Mouse (Mus musculus): Measurements from ENCODE around the gene Gm42517.

The Gm42517 gene
- long read RNA-seq, experiment 1, transcript Gm42517-201 (1 exons, 1,850 nt), result major isoform, 11 of 11 reads
- long read RNA-seq, experiment 1, partial matches to known transcripts, result 0 of 11 reads
- long read RNA-seq, experiment 1, other reads (novel, unspliced or antisense), result 0 of 11 reads
- long read RNA-seq, experiment 2, transcript Gm42517-201 (1 exons, 1,850 nt), result major isoform, 6 of 6 reads
- long read RNA-seq, experiment 2, partial matches to known transcripts, result 0 of 6 reads
- long read RNA-seq, experiment 2, other reads (novel, unspliced or antisense), result 0 of 6 reads

DNA sequence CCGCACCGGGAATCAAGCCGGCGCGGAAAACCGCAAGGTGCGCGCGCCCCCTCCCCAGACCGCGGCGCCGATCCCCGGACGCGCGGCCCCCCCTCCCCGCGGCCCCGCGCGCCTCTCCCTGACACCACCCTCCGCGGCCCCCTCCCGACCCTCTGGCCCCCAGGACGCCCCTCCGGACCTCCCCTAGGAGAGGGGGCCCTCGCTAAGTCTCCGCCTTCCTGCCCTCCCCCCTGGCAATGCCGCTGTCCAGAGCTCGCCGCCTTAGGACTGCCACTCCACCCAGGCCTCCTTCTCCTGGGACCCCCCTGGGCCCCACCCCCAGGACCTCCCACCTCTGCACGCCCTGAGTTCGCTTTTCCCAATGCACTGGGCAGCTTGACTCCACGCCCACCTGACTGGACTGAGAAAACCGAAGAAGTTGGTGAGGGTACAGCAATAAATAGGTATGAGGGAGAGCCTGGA lies at the start of gene Gm42517:
TSS of gene Gm42517 (minus strand) at position 52 of the 462 bp plus-strand sequence.
- intact Hi-C loops (cut with DNase I), result no loop called here

DNA sequence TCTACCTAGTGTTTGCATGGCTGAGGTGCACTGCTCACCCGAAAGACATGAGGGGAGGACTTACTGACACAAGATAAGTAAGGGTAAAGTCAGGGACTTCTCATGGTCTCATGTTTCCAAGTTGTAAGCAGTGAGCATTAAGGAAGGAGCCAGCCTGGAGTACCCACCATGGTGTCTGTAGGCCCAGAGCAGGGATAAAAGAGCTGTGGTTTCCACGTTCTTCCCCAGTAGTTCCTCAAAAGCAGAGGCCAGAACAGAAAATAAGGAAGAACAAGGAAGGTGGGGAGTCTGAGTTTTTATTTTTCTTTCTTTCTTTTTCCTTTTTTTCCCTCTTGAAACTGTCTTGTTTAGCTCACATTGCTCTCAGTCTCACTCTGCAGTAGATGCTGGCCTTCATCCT lies 47.0 kb upstream of the Gm42517 start:
- intact Hi-C loops (cut with DNase I), result no loop called here

DNA sequence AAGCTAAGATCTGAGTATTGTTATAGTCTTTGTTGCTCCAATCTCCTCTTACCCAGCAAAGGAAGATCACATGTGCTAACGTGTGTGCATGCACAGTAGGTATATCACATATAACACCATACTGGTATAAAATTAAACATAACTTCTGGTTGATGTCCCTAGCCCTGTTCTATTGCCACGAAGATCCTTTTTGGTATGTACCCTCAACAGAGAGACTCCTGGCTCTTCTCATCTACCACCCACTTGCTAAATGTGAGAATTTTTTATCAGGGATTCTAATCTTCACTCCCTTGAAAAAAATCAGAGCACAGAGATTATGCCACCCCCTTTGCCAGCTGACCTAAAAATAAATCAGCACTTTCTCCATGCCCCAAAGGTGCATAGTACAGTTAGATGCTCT lies 39.3 kb upstream of the Gm42517 start:
- intact Hi-C loops (cut with DNase I), result no loop called here

- intact Hi-C loops (cut with DNase I), result no loop called here
Observed at GRCm38 (mm10) chr5:108405460-108405859, 37.7 kb upstream of the Gm42517 start.

GRCm38 (mm10) chr5:108403453-108403852 lies 35.7 kb upstream of the Gm42517 start:
- intact Hi-C loops (cut with DNase I), result no loop called here

- intact Hi-C loops (cut with DNase I), result no loop called here
Observed at GRCm38 (mm10) chr5:108389744-108390143, 22.0 kb upstream of the Gm42517 start.

GRCm38 (mm10) chr5:108388201-108388600 lies 20.5 kb upstream of the Gm42517 start, which contains the start of gene Pde6b:
Gene Pde6b, plus strand, starts transcription at chr5:108388391.
- intact Hi-C loops (cut with DNase I), result no loop called here

GRCm38 (mm10) chr5:108386449-108386848 lies 18.7 kb upstream of the Gm42517 start:
- intact Hi-C loops (cut with DNase I), result no loop called here

DNA sequence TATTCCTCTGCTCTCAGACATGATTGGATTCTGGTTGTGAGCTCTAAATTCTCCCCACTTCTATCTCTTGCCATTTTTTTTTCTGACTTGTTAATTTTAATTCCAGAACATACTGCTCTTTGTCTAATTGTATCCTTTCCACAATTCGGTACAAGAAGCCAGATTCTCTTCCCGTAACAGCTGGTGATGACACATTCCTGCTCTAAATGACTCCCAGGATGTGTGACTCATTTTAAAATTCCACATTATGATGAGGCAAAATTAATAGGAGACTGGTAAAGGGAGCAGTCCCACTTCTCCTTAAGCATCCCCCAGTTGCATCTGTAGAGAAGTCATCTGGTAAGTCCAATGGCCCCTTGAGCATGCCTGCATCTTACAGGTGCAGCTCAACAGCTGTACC lies 17.9 kb upstream of the Gm42517 start:
- intact Hi-C loops (cut with DNase I), result no loop called here

DNA sequence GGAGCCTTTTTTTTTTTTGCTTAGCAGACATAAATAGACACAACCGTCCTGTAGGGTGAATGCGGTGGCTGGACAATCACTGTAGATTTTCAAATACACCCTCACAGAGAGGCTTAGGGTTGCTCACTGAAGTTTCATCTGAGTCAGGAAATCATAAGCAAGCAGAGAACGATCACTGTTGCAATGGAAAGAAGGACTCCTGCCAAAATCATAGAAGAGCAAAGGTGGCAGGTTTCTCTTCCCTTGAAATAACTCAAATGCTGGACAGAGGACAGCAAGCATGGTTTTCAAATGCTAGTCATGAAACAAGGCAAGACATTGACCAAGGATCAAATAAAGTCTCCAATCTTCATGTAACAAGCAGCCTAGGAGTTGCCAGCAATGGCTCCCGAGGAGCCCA lies 10.6 kb upstream of the Gm42517 start:
- intact Hi-C loops (cut with DNase I), result no loop called here

GRCm38 (mm10) chr5:108376059-108376458 lies 8.3 kb upstream of the Gm42517 start:
- intact Hi-C loops (cut with DNase I), result no loop called here

DNA sequence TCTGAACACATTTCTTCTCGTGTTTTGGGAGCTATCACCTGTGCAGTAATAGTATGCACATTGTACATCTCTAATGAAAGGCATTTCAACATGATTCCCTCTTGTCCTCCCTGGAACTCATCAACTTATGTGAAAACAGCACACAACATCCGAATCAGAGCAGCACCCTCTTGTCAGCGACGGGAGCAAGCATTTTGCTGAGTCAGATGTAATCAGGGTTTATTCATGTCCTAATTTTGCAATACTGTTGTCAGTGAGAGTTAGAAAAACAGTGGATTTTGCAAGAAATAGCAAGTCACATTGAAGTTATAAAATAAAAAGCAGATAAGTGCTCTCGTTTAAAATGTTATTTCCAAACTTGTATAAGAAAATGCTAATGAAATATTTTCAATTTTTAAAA lies 6.4 kb upstream of the Gm42517 start:
- intact Hi-C loops (cut with DNase I), result no loop called here

- intact Hi-C loops (cut with DNase I), result no loop called here
Observed at GRCm38 (mm10) chr5:108369964-108370363, 2.2 kb upstream of the Gm42517 start.

DNA sequence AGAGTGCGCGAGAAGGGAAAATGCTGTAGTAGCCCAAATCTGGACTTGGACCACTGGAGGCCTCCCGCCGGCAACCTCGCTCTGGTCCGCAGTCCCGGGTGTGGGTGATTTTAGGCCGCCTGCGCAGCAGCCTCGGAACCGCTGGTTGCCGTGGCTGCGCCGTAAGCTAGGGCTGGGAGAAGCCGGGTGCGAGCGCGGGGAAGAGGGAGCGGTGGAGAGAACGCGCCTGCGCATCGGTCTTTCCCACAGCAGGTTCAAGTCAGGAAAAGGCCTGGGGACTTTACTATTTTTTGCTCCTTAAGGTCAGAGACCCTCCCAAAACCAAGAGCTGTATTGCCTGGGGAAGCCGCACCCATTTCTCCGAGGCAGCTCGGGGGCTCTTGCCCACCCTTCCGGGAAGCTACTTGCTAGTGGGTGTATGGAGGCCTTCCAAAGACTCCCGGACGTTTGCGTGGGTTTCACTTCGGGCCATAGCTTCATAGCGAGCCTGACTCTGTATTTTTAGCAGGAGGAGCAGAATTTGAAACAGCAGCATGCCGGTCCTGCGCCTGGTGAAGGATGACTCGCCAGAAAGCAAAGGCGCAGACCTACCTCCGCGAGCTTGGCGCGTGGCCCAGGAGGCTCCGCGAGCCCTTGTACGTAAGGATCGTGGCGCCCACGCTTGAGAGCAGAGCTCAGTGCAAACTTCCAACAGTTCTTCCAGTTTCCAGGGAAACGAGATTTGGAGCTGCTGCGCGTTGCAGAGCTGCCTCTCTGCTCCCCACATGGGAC lies 1.3 kb upstream of the Gm42517 start:
- intact Hi-C loops (cut with DNase I), result no loop called here

- intact Hi-C loops (cut with DNase I), result no loop called here
Observed at GRCm38 (mm10) chr5:108368446-108368845, 724 bp upstream of the Gm42517 start.

GRCm38 (mm10) chr5:108366984-108367841 lies 509 bp downstream of the Gm42517 start:
- intact Hi-C loops (cut with DNase I), result no loop called here

- intact Hi-C loops (cut with DNase I), result no loop called here
Observed at GRCm38 (mm10) chr5:108366328-108366983, 1.3 kb downstream of the Gm42517 start.

- intact Hi-C loops (cut with DNase I), result no loop called here
Observed at GRCm38 (mm10) chr5:108362330-108362729, 5.4 kb downstream of the Gm42517 start.

- intact Hi-C loops (cut with DNase I), result no loop called here
Observed at GRCm38 (mm10) chr5:108360211-108360610, 7.5 kb downstream of the Gm42517 start.

DNA sequence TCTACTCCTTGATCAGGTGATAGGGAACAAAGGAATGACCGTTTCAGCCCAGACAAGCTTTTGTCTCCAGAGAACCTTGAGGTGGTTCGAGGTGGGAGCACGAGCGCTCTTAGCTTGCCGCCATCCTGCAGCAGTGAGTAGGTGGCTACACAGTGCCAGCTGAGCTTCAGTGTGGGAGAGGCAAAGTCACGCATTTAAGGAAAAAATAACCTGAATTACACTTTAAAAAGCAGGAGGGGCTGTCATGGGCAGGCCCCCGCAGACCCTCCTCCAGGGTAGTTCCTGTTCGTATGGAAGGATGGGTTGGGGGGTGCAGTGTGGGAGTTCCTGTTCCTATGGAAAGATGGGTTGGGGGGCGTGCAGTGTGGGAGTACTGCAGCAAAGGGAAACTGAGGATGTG lies 8.2 kb downstream of the Gm42517 start:
- intact Hi-C loops (cut with DNase I), result no loop called here

GRCm38 (mm10) chr5:108357862-108358261 lies 9.9 kb downstream of the Gm42517 start:
- intact Hi-C loops (cut with DNase I), result no loop called here
